Mouse (Mus musculus) ZHBTc4 (cell line): ENCODE measurements around the gene Clca3a2.
"Not testable (repeated sequence)": the region's sequence is repeated elsewhere in the genome, so short reads cannot be mapped to it uniquely, and the experiment has no call there.

ENCODE experiments used
- DNase-seq: peaks from one replicate; pipeline ENCODE4 v3.0.0-alpha.2; 2011; ENCODE audit warnings: low read depth, low spot score

Clca3a2 gene

DNA sequence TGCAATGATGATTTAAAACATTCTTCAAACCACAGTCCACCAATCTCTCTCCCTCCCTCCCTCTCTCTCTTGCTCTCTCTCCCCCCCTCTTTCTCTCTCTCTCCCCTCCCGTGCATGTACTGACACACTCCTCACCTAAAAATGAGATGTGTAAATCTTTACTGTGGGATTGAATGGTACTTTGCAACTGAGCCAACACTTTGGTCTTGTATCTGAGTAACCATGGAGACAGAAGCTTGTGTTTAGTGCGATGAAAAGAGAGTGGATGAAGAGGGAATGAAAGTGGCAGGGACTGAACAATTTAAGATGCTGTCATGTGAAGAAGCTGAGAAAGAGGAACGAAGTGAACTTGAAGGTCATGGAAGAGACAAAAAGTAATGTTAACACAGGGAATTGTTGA lies 71.6 kb downstream of the Clca3a2 start:
- DNase-seq: not testable (repeated sequence)
